Mouse (Mus musculus): ENCODE results near the gene Man1c1. TPM values are rescaled to one million over a fixed set of nuclear protein-coding genes. Genes with fewer than 3 reads are reported as not detected.

Gene Man1c1
- polyA plus RNA-seq, 1 experiment from 2014 or later: 3.7 TPM

- H3K9ac ChIP-seq (replicated peaks; ENCODE audit: low read length): no peak overlapping the region
- peaks cover 3% of the 10 kb centered on the region; the same call in 1 of the 2 replicates for H3K9me3 ChIP-seq (ENCODE audit: low read length)
- no peak overlapping the region for H3K4me2 ChIP-seq (replicated peaks; ENCODE audit: low read depth, low read length)
- whole genome bisulfite sequencing: 76% methylated on average over 13 of the region's 13 CpGs
- no peak for ATAC-seq (ENCODE audit: low FRiP score, low TSS enrichment)
- no peak overlapping the region for H3K27ac ChIP-seq (ENCODE audit: low read length)
- no peaks in the 10 kb centered on the region for H3K36me3 ChIP-seq (ENCODE audit: insufficient read depth, low read length)
- no peaks in the 10 kb centered on the region for H3K27me3 ChIP-seq (ENCODE audit: insufficient read depth, low read length)
- peaks cover 7% of the 10 kb centered on the region for H3K4me1 ChIP-seq (ENCODE audit: insufficient read depth, low read length)
- no peak overlapping the region for H3K4me3 ChIP-seq (ENCODE audit: low read length)
Observed at GRCm38 (mm10) chr4:134618810-134619488, 85.1 kb downstream of the Man1c1 start.

DNA sequence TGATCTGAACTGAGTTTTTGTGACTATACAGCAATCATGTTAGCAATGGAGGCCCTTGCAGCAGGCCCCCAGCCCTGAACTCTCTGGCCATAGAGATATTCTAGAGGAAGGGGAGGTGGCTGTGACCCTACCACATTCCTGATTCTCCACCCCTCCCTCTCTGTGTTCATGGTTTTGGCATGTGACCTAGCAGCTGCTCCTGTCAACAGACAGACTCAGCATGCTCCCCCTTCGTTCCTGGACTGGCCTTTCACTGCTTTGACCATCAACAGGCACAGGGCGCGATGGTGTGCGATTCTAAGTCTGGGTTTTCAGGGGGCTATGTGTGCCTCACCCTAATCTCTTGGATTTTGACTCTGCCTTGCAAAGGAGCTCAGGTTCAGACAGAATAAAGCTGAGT lies 86.3 kb downstream of the Man1c1 start:
- Histone ChIP-seq H3K27ac (ENCODE audit: low read length) (no peak overlapping the region), H3K4me1 (ENCODE audit: insufficient read depth, low read length) (peaks cover 7% of the 10 kb centered on the region), H3K4me3 (ENCODE audit: low read length) (no peak overlapping the region), H3K4me2 (replicated peaks; ENCODE audit: low read depth, low read length) (no peak overlapping the region), H3K36me3 (ENCODE audit: insufficient read depth, low read length) (no peaks in the 10 kb centered on the region), H3K9me3 (ENCODE audit: low read length) (peaks cover 3% of the 10 kb centered on the region; the same call in 1 of the 2 replicates), H3K27me3 (ENCODE audit: insufficient read depth, low read length) (no peaks in the 10 kb centered on the region), H3K9ac (replicated peaks; ENCODE audit: low read length) (no peak overlapping the region)
- 81% methylated on average over 4 of the region's 4 CpGs for WGBS
- ATAC-seq (ENCODE audit: low FRiP score, low TSS enrichment): no peak

DNA sequence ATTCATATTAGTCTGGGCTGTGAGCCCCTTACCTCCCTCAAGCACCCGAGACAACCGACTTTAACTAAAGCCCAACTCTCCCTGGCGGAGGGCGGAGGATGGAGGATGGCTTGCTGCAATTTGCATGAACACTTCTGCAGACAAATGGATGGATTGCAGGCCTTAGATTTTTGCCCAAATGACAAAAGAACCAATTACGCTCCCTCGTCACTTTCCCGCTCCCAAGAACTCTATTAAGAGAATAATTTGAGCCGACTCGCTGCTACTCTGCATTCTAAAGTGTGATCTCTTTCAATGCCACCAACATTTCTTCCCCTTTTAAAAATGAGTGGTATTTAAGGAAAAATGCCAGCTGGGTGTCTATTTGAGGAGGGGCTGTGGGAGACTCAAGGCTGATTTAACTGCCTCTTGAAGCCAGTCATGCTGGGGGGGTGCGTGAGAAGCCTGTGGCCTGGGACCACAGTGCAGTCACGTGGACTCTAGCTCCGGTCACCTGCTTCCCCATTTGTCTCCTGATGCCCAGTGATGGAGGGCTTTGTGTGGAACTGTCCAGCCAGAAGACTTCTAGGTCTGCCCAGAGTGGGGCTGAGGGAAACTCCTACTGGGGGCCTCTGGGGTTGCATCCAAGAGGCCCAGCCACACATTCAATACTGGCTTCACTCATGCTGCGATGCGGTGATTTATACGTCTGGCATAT lies 88.0 kb downstream of the Man1c1 start:
- Histone ChIP-seq H3K9me3 (ENCODE audit: low read length) (peaks cover 3% of the 10 kb centered on the region; the same call in 1 of the 2 replicates), H3K4me3 (ENCODE audit: low read length) (no peak overlapping the region), H3K4me2 (replicated peaks; ENCODE audit: low read depth, low read length) (no peak overlapping the region), H3K27ac (ENCODE audit: low read length) (no peak overlapping the region), H3K9ac (replicated peaks; ENCODE audit: low read length) (no peak overlapping the region), H3K27me3 (ENCODE audit: insufficient read depth, low read length) (no peaks in the 10 kb centered on the region), H3K4me1 (ENCODE audit: insufficient read depth, low read length) (peaks cover 10% of the 10 kb centered on the region), H3K36me3 (ENCODE audit: insufficient read depth, low read length) (no peaks in the 10 kb centered on the region)
- WGBS: 78% methylated on average over 15 of the region's 15 CpGs
- no peak for ATAC-seq (ENCODE audit: low FRiP score, low TSS enrichment)

GRCm38 (mm10) chr4:134612070-134612667 lies 91.9 kb downstream of the Man1c1 start:
- ATAC-seq (ENCODE audit: low FRiP score, low TSS enrichment): no peak
- Histone ChIP-seq H3K4me2 (replicated peaks; ENCODE audit: low read depth, low read length) (no peak overlapping the region), H3K27me3 (ENCODE audit: insufficient read depth, low read length) (no peaks in the 10 kb centered on the region), H3K4me3 (ENCODE audit: low read length) (no peak overlapping the region), H3K27ac (ENCODE audit: low read length) (peak overlapping the region; percentile 24; the same call in 1 of the 2 replicates), H3K4me1 (ENCODE audit: insufficient read depth, low read length) (peaks cover 3% of the 10 kb centered on the region; the same call in 1 of the 2 replicates), H3K36me3 (ENCODE audit: insufficient read depth, low read length) (no peaks in the 10 kb centered on the region), H3K9ac (replicated peaks; ENCODE audit: low read length) (no peak overlapping the region), H3K9me3 (ENCODE audit: low read length) (no peaks in the 10 kb centered on the region)
- 49% methylated on average over 16 of the region's 16 CpGs for WGBS

DNA sequence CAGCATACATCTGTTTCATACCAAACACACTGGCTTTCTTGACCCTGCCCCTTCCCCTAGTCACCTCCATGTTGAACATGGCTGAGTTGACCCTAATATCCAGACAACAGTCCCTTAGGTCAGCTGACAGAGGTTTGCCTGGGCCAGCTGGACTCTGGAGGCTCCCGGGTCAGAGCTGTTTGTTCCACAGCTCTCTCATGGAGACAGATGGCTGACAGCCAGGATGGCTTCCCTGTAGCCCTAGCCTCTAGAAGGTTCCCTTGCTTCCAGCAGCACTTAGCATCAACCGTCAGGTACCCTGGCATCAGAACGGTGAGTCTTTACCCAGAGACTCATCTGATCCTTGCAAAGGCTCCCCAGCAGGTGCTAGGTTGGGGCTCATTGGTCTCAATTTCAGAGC lies 93.5 kb downstream of the Man1c1 start:
- Histone ChIP-seq H3K27me3 (ENCODE audit: insufficient read depth, low read length) (no peaks in the 10 kb centered on the region), H3K36me3 (ENCODE audit: insufficient read depth, low read length) (no peaks in the 10 kb centered on the region), H3K4me1 (ENCODE audit: insufficient read depth, low read length) (peaks cover 3% of the 10 kb centered on the region; the same call in 1 of the 2 replicates), H3K27ac (ENCODE audit: low read length) (no peak overlapping the region), H3K4me3 (ENCODE audit: low read length) (no peak overlapping the region), H3K9me3 (ENCODE audit: low read length) (no peaks in the 10 kb centered on the region), H3K4me2 (replicated peaks; ENCODE audit: low read depth, low read length) (no peak overlapping the region), H3K9ac (replicated peaks; ENCODE audit: low read length) (no peak overlapping the region)
- WGBS: 72% methylated on average over 3 of the region's 3 CpGs
- ATAC-seq (ENCODE audit: low FRiP score, low TSS enrichment): no peak

- no peaks in the 10 kb centered on the region for H3K36me3 ChIP-seq (ENCODE audit: insufficient read depth, low read length)
- H3K4me3 ChIP-seq (ENCODE audit: low read length): no peak overlapping the region
- no peak overlapping the region for H3K27ac ChIP-seq (ENCODE audit: low read length)
- H3K9ac ChIP-seq (replicated peaks; ENCODE audit: low read length): no peak overlapping the region
- no peaks in the 10 kb centered on the region for H3K27me3 ChIP-seq (ENCODE audit: insufficient read depth, low read length)
- ATAC-seq (ENCODE audit: low FRiP score, low TSS enrichment): no peak
- peaks cover 16% of the 10 kb centered on the region; the same call in 1 of the 2 replicates for H3K4me1 ChIP-seq (ENCODE audit: insufficient read depth, low read length)
- no peaks in the 10 kb centered on the region for H3K9me3 ChIP-seq (ENCODE audit: low read length)
- no peak overlapping the region for H3K4me2 ChIP-seq (replicated peaks; ENCODE audit: low read depth, low read length)
- WGBS: 76% methylated on average over 5 of the region's 5 CpGs
Observed at GRCm38 (mm10) chr4:134607679-134608078, 96.4 kb downstream of the Man1c1 start.

DNA sequence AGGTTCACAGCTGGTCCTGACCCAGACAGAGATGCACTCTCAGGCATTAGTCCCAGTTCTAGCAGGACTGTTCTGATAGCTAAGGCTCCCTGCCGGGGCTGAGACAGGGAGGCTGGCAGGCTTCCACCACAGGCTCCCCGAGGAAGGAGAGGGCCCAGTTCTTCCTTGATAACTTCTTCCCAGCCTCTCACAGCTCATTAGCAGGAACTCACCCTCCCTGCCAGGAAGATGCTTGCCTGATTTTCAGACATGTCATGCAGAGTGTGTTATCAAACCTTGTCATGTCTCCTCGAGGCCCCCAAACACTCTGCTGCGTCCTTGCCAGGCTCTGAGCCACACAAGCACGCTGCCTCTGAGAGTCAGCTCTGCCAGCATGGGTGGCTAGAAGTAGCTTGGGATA lies 98.0 kb downstream of the Man1c1 start:
- Histone ChIP-seq H3K27me3 (ENCODE audit: insufficient read depth, low read length) (no peaks in the 10 kb centered on the region), H3K36me3 (ENCODE audit: insufficient read depth, low read length) (no peaks in the 10 kb centered on the region), H3K9ac (replicated peaks; ENCODE audit: low read length) (no peak overlapping the region), H3K9me3 (ENCODE audit: low read length) (no peaks in the 10 kb centered on the region), H3K4me3 (ENCODE audit: low read length) (no peak overlapping the region), H3K4me2 (replicated peaks; ENCODE audit: low read depth, low read length) (no peak overlapping the region), H3K4me1 (ENCODE audit: insufficient read depth, low read length) (peaks cover 28% of the 10 kb centered on the region), H3K27ac (ENCODE audit: low read length) (no peak overlapping the region)
- 53% methylated on average over 5 of the region's 5 CpGs for WGBS
- ATAC-seq (ENCODE audit: low FRiP score, low TSS enrichment): no peak

DNA sequence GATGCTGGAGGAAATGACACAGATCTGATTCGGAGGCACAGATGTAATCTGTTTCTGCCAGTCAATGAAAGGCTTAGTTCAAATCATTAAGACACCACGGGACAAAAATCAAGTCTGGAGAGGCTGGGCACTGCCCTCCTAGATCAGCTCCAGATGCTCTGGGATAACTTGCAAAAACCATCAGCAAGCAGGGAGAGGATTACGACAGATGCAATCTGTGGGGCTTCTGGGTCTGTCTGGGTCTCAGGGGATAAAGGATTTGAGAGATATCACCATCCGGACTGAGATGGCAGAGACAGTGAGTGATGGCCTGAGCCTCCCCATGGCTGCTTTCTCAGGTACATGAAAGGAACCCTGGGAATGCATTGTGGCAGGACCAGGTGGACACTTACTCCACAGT lies 99.6 kb downstream of the Man1c1 start:
- no peak overlapping the region for H3K4me2 ChIP-seq (replicated peaks; ENCODE audit: low read depth, low read length)
- H3K9ac ChIP-seq (replicated peaks; ENCODE audit: low read length): no peak overlapping the region
- no peaks in the 10 kb centered on the region for H3K36me3 ChIP-seq (ENCODE audit: insufficient read depth, low read length)
- WGBS: 68% methylated on average over 4 of the region's 4 CpGs
- H3K4me1 ChIP-seq (ENCODE audit: insufficient read depth, low read length): peaks cover 34% of the 10 kb centered on the region
- no peak overlapping the region for H3K4me3 ChIP-seq (ENCODE audit: low read length)
- no peak overlapping the region for H3K27ac ChIP-seq (ENCODE audit: low read length)
- ATAC-seq (ENCODE audit: low FRiP score, low TSS enrichment): no peak
- no peaks in the 10 kb centered on the region for H3K27me3 ChIP-seq (ENCODE audit: insufficient read depth, low read length)
- H3K9me3 ChIP-seq (ENCODE audit: low read length): no peaks in the 10 kb centered on the region

GRCm38 (mm10) chr4:134603553-134603952 lies 100.5 kb downstream of the Man1c1 start:
- no peak overlapping the region for H3K9ac ChIP-seq (replicated peaks; ENCODE audit: low read length)
- no peaks in the 10 kb centered on the region for H3K27me3 ChIP-seq (ENCODE audit: insufficient read depth, low read length)
- no peak overlapping the region for H3K27ac ChIP-seq (ENCODE audit: low read length)
- peaks cover 34% of the 10 kb centered on the region for H3K4me1 ChIP-seq (ENCODE audit: insufficient read depth, low read length)
- WGBS: 46% methylated on average over 5 of the region's 5 CpGs
- H3K4me2 ChIP-seq (replicated peaks; ENCODE audit: low read depth, low read length): no peak overlapping the region
- no peak for ATAC-seq (ENCODE audit: low FRiP score, low TSS enrichment)
- no peak overlapping the region for H3K4me3 ChIP-seq (ENCODE audit: low read length)
- no peaks in the 10 kb centered on the region for H3K36me3 ChIP-seq (ENCODE audit: insufficient read depth, low read length)
- H3K9me3 ChIP-seq (ENCODE audit: low read length): no peaks in the 10 kb centered on the region

GRCm38 (mm10) chr4:134602610-134603009 lies 101.5 kb downstream of the Man1c1 start:
- H3K27me3 ChIP-seq (ENCODE audit: insufficient read depth, low read length): no peaks in the 10 kb centered on the region
- no peak for ATAC-seq (ENCODE audit: low FRiP score, low TSS enrichment)
- peaks cover 34% of the 10 kb centered on the region for H3K4me1 ChIP-seq (ENCODE audit: insufficient read depth, low read length)
- no peak overlapping the region for H3K4me3 ChIP-seq (ENCODE audit: low read length)
- no peak overlapping the region for H3K4me2 ChIP-seq (replicated peaks; ENCODE audit: low read depth, low read length)
- H3K36me3 ChIP-seq (ENCODE audit: insufficient read depth, low read length): no peaks in the 10 kb centered on the region
- H3K9me3 ChIP-seq (ENCODE audit: low read length): no peaks in the 10 kb centered on the region
- no peak overlapping the region for H3K27ac ChIP-seq (ENCODE audit: low read length)
- H3K9ac ChIP-seq (replicated peaks; ENCODE audit: low read length): no peak overlapping the region
- 65% methylated on average over 3 of the region's 3 CpGs for WGBS

Data from kidney, embryonic 16.5 days (tissue).